Mouse (Mus musculus): ENCODE results near the gene Smim5.
"Not testable (repeated sequence)": the region's sequence is repeated elsewhere in the genome, so short reads cannot be mapped to it uniquely, and the experiment has no call there.

The Smim5 gene

GRCm38 (mm10) chr11:115899486-115900266, at the start of gene Smim5:
Smim5 (plus strand) TSS chr11:115899966.
- peak; percentile 45 to 55 for DNase-seq

GRCm38 (mm10) chr11:115854674-115855073, 45.1 kb upstream of the Smim5 start:
- no peak for DNase-seq

GRCm38 (mm10) chr11:115857146-115857545, 42.6 kb upstream of the Smim5 start:
- not testable (repeated sequence) for DNase-seq

- DNase-seq = no peak
Observed at GRCm38 (mm10) chr11:115857936-115858335, 41.8 kb upstream of the Smim5 start.

- DNase-seq = no peak
Observed at GRCm38 (mm10) chr11:115858354-115858753, 41.4 kb upstream of the Smim5 start, which contains the start of gene Myo15b. Myo15b (plus strand) TSS chr11:115858406.

- DNase-seq = peak; percentile 83 to 85
Observed at GRCm38 (mm10) chr11:115859143-115859945, 40.4 kb upstream of the Smim5 start.

GRCm38 (mm10) chr11:115863895-115864294, 35.9 kb upstream of the Smim5 start:
- DNase-seq = no peak

- no peak for DNase-seq
Observed at GRCm38 (mm10) chr11:115869393-115869792, 30.4 kb upstream of the Smim5 start.

GRCm38 (mm10) chr11:115872437-115872836, 27.3 kb upstream of the Smim5 start:
- no peak for DNase-seq

GRCm38 (mm10) chr11:115875935-115876334, 23.8 kb upstream of the Smim5 start:
- no peak for DNase-seq

- no peak for DNase-seq
Observed at GRCm38 (mm10) chr11:115876438-115876837, 23.3 kb upstream of the Smim5 start.

GRCm38 (mm10) chr11:115877174-115877755, 22.5 kb upstream of the Smim5 start:
- DNase-seq = no peak

- DNase-seq = no peak
Observed at GRCm38 (mm10) chr11:115878071-115878470, 21.7 kb upstream of the Smim5 start.

GRCm38 (mm10) chr11:115881002-115881401, 18.8 kb upstream of the Smim5 start:
- DNase-seq = peak in 1 of 2 experiments; percentile 42

GRCm38 (mm10) chr11:115883251-115883650, 16.5 kb upstream of the Smim5 start:
- no peak for DNase-seq

GRCm38 (mm10) chr11:115884361-115884760, 15.4 kb upstream of the Smim5 start:
- no peak for DNase-seq

- no peak for DNase-seq
Observed at GRCm38 (mm10) chr11:115885281-115885680, 14.5 kb upstream of the Smim5 start.

- no peak for DNase-seq
Observed at GRCm38 (mm10) chr11:115886446-115886845, 13.3 kb upstream of the Smim5 start.

- DNase-seq = no peak
Observed at GRCm38 (mm10) chr11:115888020-115888419, 11.7 kb upstream of the Smim5 start.

GRCm38 (mm10) chr11:115889159-115889558, 10.6 kb upstream of the Smim5 start:
- no peak for DNase-seq

- DNase-seq = no peak
Observed at GRCm38 (mm10) chr11:115892213-115892612, 7.6 kb upstream of the Smim5 start.

- no peak for DNase-seq
Observed at GRCm38 (mm10) chr11:115893071-115893470, 6.7 kb upstream of the Smim5 start.

GRCm38 (mm10) chr11:115894755-115895520, 4.8 kb upstream of the Smim5 start:
- peak; percentile 53 to 63 for DNase-seq
